Mouse (Mus musculus) forebrain, embryonic 10.5 days (tissue): ENCODE results near the gene Adgrg7. TPM values are rescaled to one million over a fixed set of nuclear protein-coding genes. Genes with fewer than 3 reads are reported as not detected.

ENCODE experiments used
- DNase-seq: peaks from one replicate; pipeline ENCODE4 v3.0.0-alpha.2; 2017; ENCODE audit warnings: low spot score; ENCODE audit errors: extremely low spot score
- H3K27ac ChIP-seq: fragments of 300-500 bp; sonication (generic); 2 replicates; pipeline ENCODE4 v1.5.1; 2016; ENCODE audit warnings: mild to moderate bottlenecking
- H3K27me3 ChIP-seq: fragments of 300-500 bp; sonication (generic); 2 replicates; pipeline ENCODE4 v1.6.1; 2016; ENCODE audit warnings: mild to moderate bottlenecking; ENCODE audit not compliant: poor library complexity, severe bottlenecking
- H3K36me3 ChIP-seq: fragments of 300-500 bp; sonication (generic); replicated peaks from 2 replicates; pipeline ENCODE4 v1.6.1; 2016; ENCODE audit warnings: mild to moderate bottlenecking, moderate library complexity
- H3K4me1 ChIP-seq: fragments of 300-500 bp; sonication (generic); 2 replicates; pipeline ENCODE4 v1.6.1; 2016
- H3K4me3 ChIP-seq: fragments of 300-500 bp; sonication (generic); 2 replicates; pipeline ENCODE4 v1.5.1; 2016; ENCODE audit warnings: mild to moderate bottlenecking, moderate library complexity
- H3K9me3 ChIP-seq: fragments of 300-500 bp; sonication (generic); 2 replicates; pipeline ENCODE4 v1.6.1; 2016; ENCODE audit warnings: mild to moderate bottlenecking, moderate library complexity
- WGBS: fragments of 180-500 bp; shearing (Covaris S2); methylation state at CpG from one replicate; pipeline ENCODE4 v1.1.7; 2016; 5-methylcytosine and 5-hydroxymethylcytosine counted together
- polyA plus RNA-seq: library from polyadenylated mRNA; unstranded; fragments of >200 nt; fragmentation: Nextera tagmentation; extraction: Ambion mirVana; gene quantifications from 2 replicates; pipeline ENCODE4 v1.2.1, GENCODE M21; 2016

Gene Adgrg7
- polyA plus RNA-seq, 1 experiment from 2014 or later = not detected

DNA sequence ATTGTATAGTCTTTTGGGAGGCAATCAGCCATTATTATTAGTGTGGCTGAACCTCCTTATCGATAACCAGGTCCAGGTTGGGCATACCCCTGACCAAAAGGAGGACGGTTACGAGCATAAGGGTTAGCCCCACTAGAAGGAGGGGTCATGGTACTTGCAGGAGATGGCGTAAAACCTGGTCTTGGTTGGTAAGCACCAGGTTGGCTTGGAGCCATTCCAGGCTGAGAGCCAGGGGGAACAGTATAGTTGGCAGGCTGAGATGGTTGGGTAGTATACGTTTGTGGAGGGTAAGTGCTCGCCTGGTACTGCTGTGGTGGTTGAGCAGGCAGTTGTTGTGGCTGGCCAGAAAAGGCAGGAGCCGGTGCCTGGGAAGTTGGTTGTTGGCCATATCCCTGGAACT lies 104.9 kb downstream of the Adgrg7 start:
- Histone ChIP-seq H3K9me3 (no peaks in the 10 kb centered on the region), H3K27ac (no peak overlapping the region), H3K36me3 (peaks cover 93% of the 10 kb centered on the region), H3K4me3 (no peak overlapping the region), H3K4me1 (no peaks in the 10 kb centered on the region), H3K27me3 (no peaks in the 10 kb centered on the region)
- 95% methylated on average over 7 of the region's 7 CpGs for WGBS
- no peak for DNase-seq

DNA sequence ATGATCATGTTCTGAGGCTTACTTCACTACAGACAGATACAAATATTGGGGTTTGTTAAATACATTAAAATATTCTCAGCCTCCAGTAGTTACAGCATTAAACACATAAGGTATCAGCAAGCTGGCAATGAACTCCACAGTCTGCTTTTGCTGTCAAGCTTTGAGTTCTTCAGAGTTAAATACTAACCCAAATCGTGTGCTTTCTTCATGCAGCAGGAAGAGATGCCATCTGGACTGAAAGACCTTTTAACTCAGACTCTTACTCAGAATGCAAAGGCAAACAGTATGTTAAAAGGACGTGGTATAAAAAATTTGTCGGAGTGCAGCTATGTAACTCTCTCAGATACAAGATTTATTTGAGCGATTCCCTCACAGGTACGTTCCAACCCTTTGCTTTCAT lies 108.9 kb downstream of the Adgrg7 start:
- Histone ChIP-seq H3K4me1 (no peaks in the 10 kb centered on the region), H3K27ac (no peak overlapping the region), H3K9me3 (no peaks in the 10 kb centered on the region), H3K4me3 (no peak overlapping the region), H3K27me3 (no peaks in the 10 kb centered on the region), H3K36me3 (peaks cover 74% of the 10 kb centered on the region)
- DNase-seq = no peak
- 96% methylated on average over 5 of the region's 5 CpGs for WGBS

DNA sequence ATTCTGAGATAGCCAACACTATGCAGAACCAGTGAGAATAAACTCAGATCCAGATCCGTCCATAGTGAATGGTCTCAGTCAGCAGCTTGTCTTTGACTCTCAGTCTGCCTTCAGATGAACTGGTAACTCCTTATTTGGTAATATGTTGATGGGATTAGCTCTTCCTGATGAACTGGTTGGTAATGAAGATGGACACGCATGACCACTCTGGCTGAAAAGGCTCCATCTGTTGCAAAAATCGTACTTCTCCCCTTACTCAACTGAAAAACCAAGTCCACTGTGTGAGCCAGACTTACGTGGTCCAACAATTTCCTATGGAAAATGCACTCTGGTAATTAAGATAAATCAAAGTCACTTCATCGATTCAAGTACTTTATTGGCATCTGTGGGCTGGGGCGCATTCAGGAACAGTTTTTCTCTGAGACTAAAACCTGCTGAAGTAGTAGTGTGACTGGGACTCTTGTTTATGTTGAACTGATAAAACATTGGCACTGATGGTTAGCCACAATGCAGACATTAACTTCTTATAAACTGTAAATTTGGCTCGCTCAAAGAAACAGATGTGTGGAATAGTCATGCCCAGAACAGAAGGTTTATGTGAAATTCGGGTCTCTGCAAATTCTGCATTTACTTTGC lies 114.5 kb downstream of the Adgrg7 start:
- Histone ChIP-seq H3K4me3 (no peak overlapping the region), H3K36me3 (peaks cover 19% of the 10 kb centered on the region), H3K9me3 (no peaks in the 10 kb centered on the region), H3K27me3 (no peaks in the 10 kb centered on the region), H3K27ac (no peak overlapping the region), H3K4me1 (no peaks in the 10 kb centered on the region)
- DNase-seq = no peak
- 83% methylated on average over 8 of the region's 8 CpGs for WGBS

DNA sequence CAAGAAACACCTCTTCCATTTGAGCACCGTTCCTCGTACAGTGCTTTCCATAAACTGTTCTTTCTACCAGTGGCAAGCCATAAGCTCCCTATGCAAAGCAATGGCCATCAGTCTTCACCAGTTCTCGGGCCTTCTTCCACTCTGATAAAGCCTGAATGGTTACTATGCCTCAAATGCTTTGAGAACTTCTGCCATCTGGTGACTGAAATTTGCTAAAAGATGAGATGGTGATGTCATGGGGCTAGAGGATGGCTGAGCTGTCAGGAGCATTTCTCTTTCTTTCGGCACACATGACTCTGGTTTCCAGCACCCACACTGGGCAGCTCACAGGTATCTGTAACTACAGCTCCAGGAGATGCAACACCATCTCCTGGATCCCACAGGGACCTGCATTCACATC lies 118.5 kb downstream of the Adgrg7 start:
- Histone ChIP-seq H3K4me3 (no peak overlapping the region), H3K9me3 (no peaks in the 10 kb centered on the region), H3K4me1 (no peaks in the 10 kb centered on the region), H3K27ac (no peak overlapping the region), H3K36me3 (no peaks in the 10 kb centered on the region), H3K27me3 (no peaks in the 10 kb centered on the region)
- DNase-seq = no peak
- 88% methylated on average over 4 of the region's 4 CpGs for WGBS

Other genes starting within 250 kb of the Adgrg7 start
- gene Tfg, start 78.4 kb downstream of the Adgrg7 start, polyA plus RNA-seq = 180 and 184 TPM in 2 replicates
- 3.4 and 3.9 TPM in 2 replicates for gene Tmem45a, start 90.3 kb upstream of the Adgrg7 start, polyA plus RNA-seq
- gene Lnp1, start 132.2 kb upstream of the Adgrg7 start, polyA plus RNA-seq = not detected in 2 replicates